Mouse (Mus musculus) ES-E14 (cell line): ENCODE measurements around the gene Mpnd.

Experiments
- CHD2 ChIP-seq: IDR thresholded peaks from 2 replicates; pipeline ENCODE4 v1.6.1; 2014; ENCODE audit warnings: mild to moderate bottlenecking, low read depth, low read length, inconsistent platforms
- HCFC1 ChIP-seq: IDR thresholded peaks from 2 replicates; pipeline ENCODE4 v1.6.1; 2012; ENCODE audit warnings: low read length, inconsistent platforms, borderline replicate concordance; ENCODE audit not compliant: insufficient read depth
- ZC3H11A ChIP-seq: IDR thresholded peaks from 2 replicates; pipeline ENCODE4 v1.6.1; 2012; ENCODE audit warnings: low read depth, mild to moderate bottlenecking, inconsistent platforms, low read length, borderline replicate concordance
- ZNF384 ChIP-seq: IDR thresholded peaks from 2 replicates; pipeline ENCODE4 v1.6.1; 2012; ENCODE audit warnings: low read depth, low read length, inconsistent platforms

DNA sequence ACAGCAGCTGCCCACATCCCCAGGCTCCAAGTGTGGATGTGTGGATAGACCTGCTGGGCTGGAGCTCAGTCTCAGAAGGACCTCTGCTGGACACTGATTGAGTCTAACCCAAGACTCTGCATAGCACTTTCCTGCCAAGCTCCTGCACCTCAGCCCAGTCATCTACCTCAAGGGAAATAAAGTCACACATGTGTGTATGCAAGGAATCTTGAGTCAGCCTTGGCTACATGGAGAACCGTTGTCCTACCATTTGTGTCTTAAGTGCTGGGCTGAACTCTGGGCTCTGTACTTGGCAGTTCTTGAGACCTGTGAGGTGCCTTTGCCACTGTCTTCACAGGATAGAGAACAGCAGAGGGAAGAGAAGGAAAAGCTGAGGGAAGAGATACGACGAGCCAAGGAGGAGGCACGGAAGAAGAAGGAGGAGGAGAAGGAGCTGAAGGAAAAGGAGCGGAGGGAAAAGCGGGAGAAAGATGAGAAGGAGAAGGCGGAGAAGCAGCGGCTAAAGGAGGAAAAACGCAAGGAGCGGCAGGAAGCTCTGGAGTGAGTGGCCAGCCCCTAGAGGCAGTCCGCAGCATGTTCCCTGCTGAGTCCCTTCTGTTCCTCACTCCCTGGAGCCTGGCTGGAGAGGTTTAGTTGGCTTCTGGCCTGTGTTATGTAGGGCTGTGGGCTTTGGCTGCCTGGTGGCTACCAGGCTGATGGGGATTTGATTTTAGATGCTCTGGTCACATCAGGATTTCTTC lies 52.0 kb downstream of the Mpnd start:
- TF ChIP-seq ZC3H11A = no peak
- TF ChIP-seq HCFC1 = no peak
- TF ChIP-seq ZNF384 = no peak
- no peak for TF ChIP-seq CHD2
